Mouse (Mus musculus) embryonic facial prominence, embryonic 12.5 days (tissue): ENCODE measurements around the gene Rab36. TPM values are rescaled to one million over a fixed set of nuclear protein-coding genes. Genes with fewer than 3 reads are reported as not detected.

ENCODE experiments used
- ATAC-seq: fragments of 200-750 bp; cut with Nextera tagmentation; 2 replicates; pipeline ENCODE4 v1.8.0; 2017; ENCODE audit not compliant: insufficient number of reproducible peaks, insufficient read depth, low FRiP score, low TSS enrichment
- H3K27ac ChIP-seq: fragments of 300-500 bp; sonication (generic); 2 replicates; pipeline ENCODE4 v1.5.1; 2016; ENCODE audit warnings: mild to moderate bottlenecking
- H3K27me3 ChIP-seq: fragments of 300-500 bp; sonication (generic); 2 replicates; pipeline ENCODE4 v1.6.1; 2016; ENCODE audit warnings: mild to moderate bottlenecking, moderate library complexity
- H3K36me3 ChIP-seq: fragments of 300-500 bp; sonication (generic); 2 replicates; pipeline ENCODE4 v1.6.1; 2016; ENCODE audit warnings: mild to moderate bottlenecking
- H3K4me1 ChIP-seq: fragments of 300-500 bp; sonication (generic); 2 replicates; pipeline ENCODE4 v1.6.1; 2016
- H3K4me2 ChIP-seq: fragments of 300-500 bp; sonication (generic); replicated peaks from 2 replicates; pipeline ENCODE4 v1.6.1; 2016; ENCODE audit warnings: mild to moderate bottlenecking, moderate library complexity
- H3K4me3 ChIP-seq: fragments of 300-500 bp; sonication (generic); 2 replicates; pipeline ENCODE4 v1.5.1; 2016; ENCODE audit warnings: mild to moderate bottlenecking
- H3K9ac ChIP-seq: fragments of 300-500 bp; sonication (generic); 2 replicates; pipeline ENCODE4 v1.6.1; 2016; ENCODE audit warnings: mild to moderate bottlenecking, moderate library complexity
- H3K9me3 ChIP-seq: fragments of 300-500 bp; sonication (generic); 2 replicates; pipeline ENCODE4 v1.6.1; 2016; ENCODE audit warnings: mild to moderate bottlenecking, moderate library complexity
- WGBS: fragments of 180-500 bp; shearing (Covaris S2); methylation state at CpG from one replicate; pipeline ENCODE4 v1.1.7; 2016; 5-methylcytosine and 5-hydroxymethylcytosine counted together
- polyA plus RNA-seq: library from polyadenylated mRNA; unstranded; fragments of >200 nt; fragmentation: Nextera tagmentation; extraction: Ambion mirVana; gene quantifications from 2 replicates; pipeline ENCODE4 v1.2.1, GENCODE M21; 2016

The Rab36 gene
- 13.2 and 15.3 TPM in 2 replicates for polyA plus RNA-seq

DNA sequence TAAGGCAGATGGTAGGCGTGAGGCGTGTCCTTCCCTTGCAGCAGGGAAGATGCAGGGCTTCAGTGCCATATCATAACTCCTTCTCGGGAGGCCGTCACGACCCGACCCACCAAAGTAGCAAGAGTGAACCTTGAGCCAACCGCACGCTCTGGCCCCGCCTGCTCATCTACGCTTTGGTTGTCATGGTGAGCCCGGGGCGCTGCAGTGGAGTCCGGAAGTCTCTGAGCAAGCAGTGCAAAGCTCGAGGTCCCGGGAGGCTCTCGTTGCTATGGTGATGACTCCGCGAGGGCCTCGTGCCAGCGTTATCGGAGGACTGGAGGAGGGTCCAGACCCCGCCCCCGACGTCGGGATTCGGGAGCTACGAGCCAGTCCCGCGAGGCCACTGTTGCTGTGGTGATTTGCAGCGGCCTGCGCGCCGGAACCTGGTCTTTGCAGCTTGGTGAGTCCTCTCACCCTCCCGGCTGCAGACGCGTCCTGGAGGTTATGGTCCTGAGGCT lies at the start of gene Rab36:
TSS of gene Rab36 (plus strand) at position 176 of the 497 bp plus-strand sequence.
- no peaks in the 10 kb centered on the region for H3K9me3 ChIP-seq
- peak within 1 kb of the TSS; percentile 46 for H3K4me3 ChIP-seq
- H3K4me1 ChIP-seq: peaks cover 25% of the 10 kb centered on the region
- H3K9ac ChIP-seq: peak within 1 kb of the TSS; percentile 63
- WGBS: under 1% methylated on average over 36 of the region's 36 CpGs
- peak; percentile 96 for ATAC-seq
- H3K36me3 ChIP-seq: no peaks in the 10 kb centered on the region
- no peaks in the 10 kb centered on the region for H3K27me3 ChIP-seq
- peak within 1 kb of the TSS; percentile 92 for H3K27ac ChIP-seq
- peak within 1 kb of the TSS; percentile 76 for H3K4me2 ChIP-seq

DNA sequence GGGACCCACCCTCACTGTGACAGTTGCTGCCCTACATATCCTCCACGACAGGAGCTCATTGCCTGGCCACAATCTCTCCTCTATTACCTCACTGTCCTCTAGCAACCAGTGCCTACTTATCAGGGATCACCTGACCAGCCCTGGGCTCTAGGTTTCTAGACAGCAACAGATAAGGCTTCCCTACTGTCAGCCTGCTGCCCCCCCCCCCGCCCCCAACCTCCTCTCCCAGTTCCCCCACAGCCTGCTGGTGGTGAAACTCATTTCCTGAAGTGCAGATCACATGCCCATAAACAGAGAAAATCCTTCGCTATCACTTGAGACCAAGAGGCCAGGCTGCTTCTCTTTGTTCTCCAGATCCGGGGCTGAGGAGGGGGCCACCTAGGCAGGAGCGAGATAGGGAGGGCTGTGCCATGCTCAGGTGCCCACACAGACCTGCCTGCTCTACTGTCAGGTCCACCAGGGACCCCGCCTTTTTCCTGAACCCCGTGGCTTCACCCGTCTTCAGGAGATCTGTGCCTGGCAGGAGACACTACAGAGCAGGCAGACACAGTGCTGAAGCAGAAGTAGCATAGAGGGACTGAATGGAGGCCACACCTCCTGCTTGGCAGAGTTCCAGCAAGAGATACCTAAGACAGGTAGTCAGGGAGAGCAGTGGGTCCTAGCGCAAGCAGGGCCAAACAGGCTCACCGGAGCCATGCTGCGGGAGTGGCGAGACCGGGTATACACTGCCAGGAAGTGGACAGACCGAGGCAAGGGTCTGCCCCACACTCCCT lies 49.0 kb upstream of the Rab36 start:
- H3K9me3 ChIP-seq: no peaks in the 10 kb centered on the region
- no peak overlapping the region for H3K4me2 ChIP-seq
- no peak overlapping the region for H3K4me3 ChIP-seq
- 0 out of 2 replicates have a peak, but pooled peaks cover 6% of the 10 kb centered on the region for H3K36me3 ChIP-seq
- H3K9ac ChIP-seq: 0 out of 2 replicates have a peak overlapping the region, but pooled peaks have one; percentile 15
- H3K27me3 ChIP-seq: 0 out of 2 replicates have a peak, but pooled peaks cover 3% of the 10 kb centered on the region
- ATAC-seq: 0 out of 2 replicates have a peak, but pooled peaks have one; percentile 23
- WGBS: 77% methylated on average over 13 of the region's 14 CpGs
- H3K4me1 ChIP-seq: peaks cover 6% of the 10 kb centered on the region
- no peak overlapping the region for H3K27ac ChIP-seq

DNA sequence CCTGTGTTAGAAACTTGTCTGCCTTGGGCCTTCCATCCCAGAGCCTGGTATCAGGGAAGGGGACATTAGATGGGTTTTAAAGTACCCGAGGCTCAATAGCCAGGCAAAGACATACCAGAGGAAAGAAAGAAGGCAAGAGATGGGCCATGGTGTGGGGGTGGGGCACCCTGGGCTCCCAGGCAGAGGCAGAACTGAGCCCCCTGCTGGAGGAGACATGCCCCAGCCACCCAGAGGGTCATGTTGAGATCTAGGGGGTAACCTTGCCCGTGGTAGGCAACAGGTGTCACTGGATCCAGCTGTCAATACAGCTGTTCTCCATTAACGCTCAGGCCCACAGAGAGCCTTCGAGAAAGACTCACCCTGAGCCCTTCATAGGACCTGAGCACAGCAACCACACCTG lies 47.0 kb upstream of the Rab36 start:
- Histone ChIP-seq H3K4me3 (no peak overlapping the region), H3K27me3 (0 out of 2 replicates have a peak, but pooled peaks cover 3% of the 10 kb centered on the region), H3K27ac (no peak overlapping the region), H3K9me3 (no peaks in the 10 kb centered on the region), H3K4me2 (no peak overlapping the region), H3K36me3 (0 out of 2 replicates have a peak, but pooled peaks cover 6% of the 10 kb centered on the region), H3K9ac (no peak overlapping the region), H3K4me1 (peaks cover 12% of the 10 kb centered on the region)
- WGBS: 61% methylated on average over 4 of the region's 4 CpGs
- ATAC-seq: no peak

DNA sequence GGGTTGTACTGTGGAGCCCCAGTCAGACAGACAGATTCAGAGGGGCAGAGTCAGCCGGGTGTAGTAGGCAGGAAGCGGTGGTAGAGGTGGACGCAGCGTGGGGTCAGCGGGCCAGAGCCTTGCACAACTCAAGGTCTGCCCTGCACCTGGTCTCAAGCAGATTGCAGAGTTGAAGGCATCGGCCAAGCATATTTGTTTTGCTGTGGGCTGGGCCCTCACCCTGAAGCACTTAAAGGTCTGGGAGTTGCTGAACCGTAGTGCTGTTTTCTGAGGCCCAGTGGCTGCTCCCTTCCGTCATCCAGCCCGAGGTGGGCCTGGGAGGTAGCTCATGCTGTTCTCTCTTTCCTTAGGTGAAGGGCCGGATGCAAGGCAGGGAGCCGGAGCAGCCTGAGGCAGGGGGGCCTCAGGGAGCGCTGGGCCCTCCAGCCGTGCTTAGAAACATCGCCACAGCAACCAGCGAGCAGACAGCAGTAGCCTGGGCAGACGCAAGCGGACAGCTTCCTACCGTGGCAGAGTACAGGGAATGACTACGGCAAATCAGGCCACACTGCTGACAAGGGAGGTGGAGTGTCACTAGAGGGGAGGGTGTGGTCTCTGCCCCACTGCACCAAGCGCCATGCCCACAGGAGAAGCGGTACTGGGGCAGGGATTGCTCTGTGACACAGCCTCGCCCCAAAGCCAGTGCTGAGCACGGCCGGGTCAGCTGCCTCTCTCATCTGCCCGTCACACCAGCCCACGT lies 46.1 kb upstream of the Rab36 start:
- no peak overlapping the region for H3K27ac ChIP-seq
- 0 out of 2 replicates have a peak, but pooled peaks cover 6% of the 10 kb centered on the region for H3K36me3 ChIP-seq
- peaks cover 22% of the 10 kb centered on the region for H3K4me1 ChIP-seq
- H3K4me2 ChIP-seq: 0 out of 2 replicates have a peak overlapping the region, but pooled peaks have one; percentile 12
- H3K27me3 ChIP-seq: 0 out of 2 replicates have a peak, but pooled peaks cover 3% of the 10 kb centered on the region
- 39% methylated on average over 26 of the region's 26 CpGs for WGBS
- no peak for ATAC-seq
- no peaks in the 10 kb centered on the region for H3K9me3 ChIP-seq
- no peak overlapping the region for H3K4me3 ChIP-seq
- no peak overlapping the region for H3K9ac ChIP-seq

DNA sequence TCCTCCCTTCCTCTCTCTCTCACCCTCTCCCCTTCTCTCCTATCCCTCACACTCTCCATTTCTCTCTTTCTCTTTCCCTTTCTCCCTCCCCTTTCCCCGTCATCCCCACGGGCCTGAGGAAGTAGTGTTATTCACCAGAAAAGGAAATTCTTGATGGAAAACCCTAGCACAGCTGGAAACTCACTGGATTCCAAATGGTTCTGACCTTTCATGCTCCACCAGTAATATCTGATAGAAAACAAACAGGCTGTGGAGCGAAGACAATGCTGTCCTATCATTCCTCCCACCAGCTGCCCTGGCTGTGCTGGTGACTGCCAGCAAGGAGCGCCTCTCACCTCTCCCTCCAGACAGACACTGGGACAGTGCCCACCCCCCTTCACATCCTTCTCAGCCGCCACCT lies 42.0 kb upstream of the Rab36 start:
- no peak overlapping the region for H3K27ac ChIP-seq
- WGBS: 9% methylated on average over 5 of the region's 5 CpGs
- H3K36me3 ChIP-seq: 0 out of 2 replicates have a peak, but pooled peaks cover 6% of the 10 kb centered on the region
- H3K4me3 ChIP-seq: peak overlapping the region; percentile 31; the same call in 1 of the 2 replicates
- no peak overlapping the region for H3K9ac ChIP-seq
- H3K4me1 ChIP-seq: peaks cover 24% of the 10 kb centered on the region
- ATAC-seq: no peak
- no peaks in the 10 kb centered on the region for H3K9me3 ChIP-seq
- H3K27me3 ChIP-seq: 0 out of 2 replicates have a peak, but pooled peaks cover 3% of the 10 kb centered on the region
- peak overlapping the region; percentile 56 for H3K4me2 ChIP-seq

DNA sequence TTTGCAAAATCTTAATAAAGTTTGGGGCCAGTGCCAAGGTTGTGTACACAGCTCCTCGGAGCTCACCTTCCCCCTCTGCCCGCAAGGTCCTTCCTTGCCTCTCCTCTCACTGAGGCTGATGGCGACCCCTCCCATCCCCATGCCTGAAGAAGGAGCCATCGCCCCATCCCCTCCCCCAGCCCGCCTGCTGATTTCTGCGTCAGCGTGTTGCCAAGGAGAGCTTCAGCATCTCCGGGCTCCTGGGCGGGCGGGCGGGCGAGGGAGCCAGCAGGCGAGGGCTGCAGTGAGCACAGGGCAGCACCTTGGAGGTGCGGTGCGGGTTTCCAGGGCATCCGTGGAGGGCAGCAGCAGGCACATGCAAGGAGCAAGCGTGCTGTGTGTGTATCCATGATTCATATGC lies 41.5 kb upstream of the Rab36 start:
- WGBS: 1% methylated on average over 17 of the region's 17 CpGs
- Histone ChIP-seq H3K4me2 (peak overlapping the region; percentile 56), H3K9ac (0 out of 2 replicates have a peak overlapping the region, but pooled peaks have one; percentile 9), H3K4me1 (peaks cover 24% of the 10 kb centered on the region), H3K27ac (no peak overlapping the region), H3K9me3 (no peaks in the 10 kb centered on the region), H3K27me3 (0 out of 2 replicates have a peak, but pooled peaks cover 1% of the 10 kb centered on the region), H3K4me3 (peak overlapping the region; percentile 31), H3K36me3 (0 out of 2 replicates have a peak, but pooled peaks cover 6% of the 10 kb centered on the region)
- ATAC-seq: peak; percentile 13; the same call in 1 of the 2 replicates

DNA sequence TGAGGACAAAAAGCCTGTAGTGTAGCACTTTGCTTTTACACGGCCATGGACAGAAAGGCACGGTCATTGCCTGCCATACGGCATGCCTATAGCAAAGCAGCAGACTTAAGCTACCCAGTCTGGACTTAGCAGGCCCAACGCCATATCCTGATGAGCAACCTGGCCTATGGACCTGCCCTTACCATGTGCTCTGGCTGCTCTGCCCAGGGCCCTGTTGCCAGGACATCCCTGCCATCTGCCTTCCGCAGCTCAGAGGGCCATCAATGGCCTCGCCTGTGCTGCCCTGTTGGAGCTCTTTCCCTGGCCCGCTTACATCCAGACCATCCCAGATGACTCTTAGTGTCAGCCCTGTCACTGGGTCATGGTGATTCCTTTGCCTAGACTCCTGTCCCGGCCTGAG lies 35.5 kb upstream of the Rab36 start:
- ATAC-seq: no peak

DNA sequence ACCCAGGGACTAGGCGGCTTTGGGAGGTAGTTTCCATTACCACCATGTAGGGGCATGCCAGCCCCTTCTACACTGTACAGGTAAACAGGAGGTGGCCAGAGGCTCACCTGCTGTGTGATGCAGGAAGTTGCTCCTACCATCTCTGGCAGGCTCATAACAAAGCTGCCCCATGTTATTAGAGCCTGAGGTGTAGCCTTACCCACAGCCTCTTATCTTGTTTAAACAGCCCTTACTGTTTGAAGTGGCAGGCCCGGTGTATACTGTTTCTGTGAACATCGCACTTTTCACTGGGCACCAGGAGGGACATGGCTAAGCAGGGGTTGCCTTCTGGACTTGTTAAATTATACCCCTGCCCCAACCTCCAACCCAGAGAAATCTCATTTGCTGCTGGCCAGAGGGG lies 32.8 kb upstream of the Rab36 start:
- no peak overlapping the region for H3K4me3 ChIP-seq
- H3K9ac ChIP-seq: no peak overlapping the region
- H3K27ac ChIP-seq: no peak overlapping the region
- 83% methylated on average over 3 of the region's 3 CpGs for WGBS
- H3K27me3 ChIP-seq: no peaks in the 10 kb centered on the region
- no peaks in the 10 kb centered on the region for H3K36me3 ChIP-seq
- no peaks in the 10 kb centered on the region for H3K9me3 ChIP-seq
- ATAC-seq: no peak
- H3K4me2 ChIP-seq: no peak overlapping the region
- peaks cover 5% of the 10 kb centered on the region; the same call in 1 of the 2 replicates for H3K4me1 ChIP-seq

More for the DNA sequence above, 35.5 kb upstream of the Rab36 start:
- H3K36me3 ChIP-seq: no peaks in the 10 kb centered on the region
- peaks cover 5% of the 10 kb centered on the region; the same call in 1 of the 2 replicates for H3K4me1 ChIP-seq
- 88% methylated on average over 8 of the region's 8 CpGs for WGBS
- no peak overlapping the region for H3K9ac ChIP-seq
- no peak overlapping the region for H3K27ac ChIP-seq
- no peaks in the 10 kb centered on the region for H3K9me3 ChIP-seq
- H3K4me3 ChIP-seq: no peak overlapping the region
- no peaks in the 10 kb centered on the region for H3K27me3 ChIP-seq
- no peak overlapping the region for H3K4me2 ChIP-seq

DNA sequence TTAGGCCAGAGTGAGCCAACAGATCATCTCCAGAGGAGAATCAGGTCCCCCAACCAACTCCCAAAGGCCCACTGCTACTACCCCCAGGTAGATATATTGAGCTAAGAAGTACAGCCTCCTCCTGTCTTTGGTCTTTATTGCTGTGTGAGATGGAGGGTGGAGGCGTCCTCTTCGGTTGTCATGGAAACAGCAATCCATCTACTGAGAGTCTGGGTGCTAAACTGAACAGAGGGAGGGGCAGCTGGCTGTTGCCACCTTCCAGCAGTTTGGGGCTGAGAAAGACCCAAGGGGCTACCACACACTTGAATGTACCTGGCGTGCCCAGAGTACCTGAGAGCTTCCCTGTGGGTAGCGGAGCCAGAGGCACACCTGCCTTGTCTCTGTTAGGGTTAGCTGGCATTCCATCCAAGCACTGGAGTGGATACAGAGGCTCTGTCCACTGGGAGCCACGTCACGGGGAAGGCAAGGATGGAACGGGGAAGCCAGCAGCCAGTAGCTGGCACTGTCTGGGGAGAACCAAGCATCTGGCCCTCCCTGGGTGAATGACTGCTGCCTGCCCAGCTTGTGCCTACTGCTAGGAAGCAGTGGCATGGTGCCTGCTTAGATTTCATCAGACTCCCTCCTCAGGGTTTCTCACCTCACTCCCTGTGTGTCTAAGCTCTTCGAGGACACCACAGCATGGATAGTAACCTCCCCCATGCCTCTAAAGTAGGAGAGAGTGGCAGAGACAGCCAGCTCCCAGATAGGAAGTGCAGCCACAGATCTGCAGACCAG lies 29.8 kb upstream of the Rab36 start:
- WGBS: 70% methylated on average over 8 of the region's 8 CpGs
- Histone ChIP-seq H3K36me3 (no peaks in the 10 kb centered on the region), H3K27me3 (no peaks in the 10 kb centered on the region), H3K4me3 (no peak overlapping the region), H3K27ac (no peak overlapping the region), H3K9ac (no peak overlapping the region), H3K9me3 (no peaks in the 10 kb centered on the region), H3K4me1 (peaks cover 5% of the 10 kb centered on the region; the same call in 1 of the 2 replicates), H3K4me2 (no peak overlapping the region)
- ATAC-seq: no peak

DNA sequence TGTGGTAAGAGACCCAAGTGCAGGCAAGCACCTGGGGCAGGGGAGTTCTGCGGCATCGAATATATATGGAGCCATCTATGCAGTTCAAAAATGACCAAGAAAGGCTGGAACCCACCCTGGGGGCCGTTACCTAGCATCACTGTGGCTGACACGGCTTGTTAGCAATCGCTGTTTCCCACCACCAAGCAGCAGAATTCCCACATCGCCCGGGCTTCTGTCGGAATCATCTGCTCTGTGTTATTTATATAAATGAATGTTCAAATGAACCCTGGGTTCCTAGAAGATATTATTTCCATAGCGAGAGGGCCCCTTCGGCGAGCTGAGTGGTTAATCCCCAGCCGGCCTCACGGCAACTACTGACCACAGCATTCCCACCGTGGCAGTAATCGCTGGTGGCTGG lies 26.2 kb upstream of the Rab36 start:
- H3K36me3 ChIP-seq: no peaks in the 10 kb centered on the region
- no peak overlapping the region for H3K4me2 ChIP-seq
- no peak overlapping the region for H3K9ac ChIP-seq
- ATAC-seq: no peak
- H3K4me3 ChIP-seq: no peak overlapping the region
- no peak overlapping the region for H3K27ac ChIP-seq
- peaks cover 5% of the 10 kb centered on the region; the same call in 1 of the 2 replicates for H3K4me1 ChIP-seq
- no peaks in the 10 kb centered on the region for H3K27me3 ChIP-seq
- WGBS: 87% methylated on average over 15 of the region's 15 CpGs
- H3K9me3 ChIP-seq: no peaks in the 10 kb centered on the region

DNA sequence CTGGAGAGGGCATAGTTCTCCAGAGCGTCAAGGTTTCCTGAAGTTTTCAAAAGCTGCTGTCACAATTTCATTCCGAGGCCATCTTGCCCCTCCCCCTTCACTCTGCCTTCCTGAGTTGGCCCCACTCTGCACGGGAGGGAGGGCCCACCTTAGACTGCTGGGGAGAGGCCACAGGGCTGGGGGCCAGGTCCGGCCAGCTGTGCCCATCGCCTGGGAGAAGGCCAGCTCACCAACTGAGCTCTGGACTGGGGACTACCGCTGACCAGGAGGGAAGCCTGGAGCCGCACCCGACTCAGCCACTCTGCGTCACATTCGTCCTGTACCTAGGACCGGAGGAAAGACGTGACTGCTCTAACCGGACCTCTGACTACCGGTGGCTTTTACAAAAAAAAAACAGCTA lies 21.4 kb upstream of the Rab36 start:
- Histone ChIP-seq H3K4me3 (no peak overlapping the region), H3K27ac (no peak overlapping the region), H3K27me3 (no peaks in the 10 kb centered on the region), H3K9ac (no peak overlapping the region), H3K36me3 (no peaks in the 10 kb centered on the region), H3K4me1 (no peaks in the 10 kb centered on the region), H3K4me2 (no peak overlapping the region), H3K9me3 (no peaks in the 10 kb centered on the region)
- 60% methylated on average over 14 of the region's 14 CpGs for WGBS
- no peak for ATAC-seq
